Mouse (Mus musculus): Measurements from ENCODE around the gene A930033H14Rik. TPM values are rescaled to one million over a fixed set of nuclear protein-coding genes. Genes with fewer than 3 reads are reported as not detected.
A peak's percentile ranks its signal among the peaks of the same experiment; 100 is the strongest.

A930033H14Rik gene
- polyA plus RNA-seq, 1 experiment, result 1.2 TPM

DNA sequence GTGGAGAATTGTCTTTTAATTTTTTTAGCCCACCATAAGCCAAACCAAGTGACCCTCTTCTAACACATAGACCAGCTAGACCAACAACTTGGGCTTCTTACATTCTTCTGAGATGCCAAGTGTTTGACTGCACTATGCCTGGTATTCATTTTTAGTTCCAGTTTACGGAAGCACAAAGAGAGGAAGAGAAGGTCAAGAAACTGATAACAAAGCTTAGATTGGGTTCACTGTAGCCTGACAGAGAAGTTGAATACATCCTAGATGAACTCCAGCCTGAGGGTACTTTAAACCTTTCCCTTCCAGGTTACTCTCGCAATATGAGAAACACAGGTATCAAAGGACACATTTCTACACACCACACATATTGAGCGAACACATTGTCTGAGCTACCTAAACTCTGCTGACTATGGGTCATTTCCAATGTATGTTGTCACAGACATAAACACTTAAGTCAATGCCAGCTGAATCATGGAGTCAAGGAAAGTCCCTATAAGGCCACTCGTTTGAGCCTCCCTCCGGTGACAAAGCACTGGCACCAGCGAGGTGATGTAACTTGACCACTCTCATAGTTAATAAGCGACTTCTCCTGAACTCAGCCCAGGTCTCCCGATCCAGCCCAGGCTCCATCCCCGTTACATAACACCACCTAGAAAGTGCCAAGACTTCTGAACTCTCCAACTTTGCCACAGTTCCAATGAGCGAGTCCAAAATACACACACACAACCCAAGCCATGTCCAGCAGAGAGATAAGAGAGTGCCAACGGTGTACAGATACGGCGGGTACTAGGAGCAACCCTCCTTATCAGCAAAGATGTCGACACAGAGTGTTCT lies 5.8 kb upstream of the A930033H14Rik start:
- peaks cover 79% of the 10 kb centered on the region for H3K4me1 ChIP-seq
- H3K36me3 ChIP-seq (replicated peaks; ENCODE audit: low read length), result peaks cover 45% of the 10 kb centered on the region
- no peaks in the 10 kb centered on the region for H3K9me3 ChIP-seq
- H3K4me3 ChIP-seq (replicated peaks), result peak overlapping the region; percentile 80
- TF ChIP-seq GATA1 (IDR thresholded peaks at IDR 0.05; ENCODE audit: borderline replicate concordance, low read length) (no peak), FLI1 (IDR thresholded peaks at IDR 0.05; ENCODE audit: low read length) (no peak)
- H3K27me3 ChIP-seq (replicated peaks), result peaks cover 3% of the 10 kb centered on the region

- H3K4me3 ChIP-seq (replicated peaks), result no peak overlapping the region
- TF ChIP-seq FLI1 (IDR thresholded peaks at IDR 0.05; ENCODE audit: low read length) (no peak), GATA1 (IDR thresholded peaks at IDR 0.05; ENCODE audit: borderline replicate concordance, low read length) (no peak)
- H3K27me3 ChIP-seq (replicated peaks), result peaks cover 9% of the 10 kb centered on the region
- H3K9me3 ChIP-seq, result no peaks in the 10 kb centered on the region
- H3K36me3 ChIP-seq (replicated peaks; ENCODE audit: low read length), result peaks cover 37% of the 10 kb centered on the region
- peaks cover 70% of the 10 kb centered on the region for H3K4me1 ChIP-seq
These were observed 4.3 kb upstream of the A930033H14Rik start for GRCm38 (mm10) chr10:69217127-69217690.

DNA sequence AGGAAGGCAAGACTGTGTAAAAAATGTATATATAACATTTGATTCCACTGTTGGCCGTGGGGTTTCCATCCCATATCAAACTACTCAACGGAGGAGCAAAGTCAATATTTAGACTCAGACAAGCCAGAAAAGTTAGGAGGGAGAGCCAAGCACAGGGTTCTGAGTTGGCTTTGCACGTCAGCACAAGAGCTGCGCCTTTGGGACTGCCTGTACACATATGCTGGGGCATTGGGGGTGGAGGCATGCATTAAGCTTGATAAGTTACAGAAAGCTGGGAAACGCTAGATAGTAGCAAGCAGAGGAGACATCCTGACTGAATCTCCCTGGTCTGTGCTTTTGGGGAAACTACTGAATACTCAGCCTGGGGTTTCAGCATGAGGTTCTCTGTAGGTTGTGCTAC lies 1.1 kb upstream of the A930033H14Rik start:
- H3K4me1 ChIP-seq, result peaks cover 55% of the 10 kb centered on the region
- no peaks in the 10 kb centered on the region for H3K9me3 ChIP-seq
- H3K4me3 ChIP-seq (replicated peaks), result peak overlapping the region; percentile 99
- peaks cover 39% of the 10 kb centered on the region for H3K36me3 ChIP-seq (replicated peaks; ENCODE audit: low read length)
- no peak for TF ChIP-seq FLI1 (IDR thresholded peaks at IDR 0.05; ENCODE audit: low read length)
- TF ChIP-seq GATA1 (IDR thresholded peaks at IDR 0.05; ENCODE audit: borderline replicate concordance, low read length), result no peak
- peaks cover 9% of the 10 kb centered on the region for H3K27me3 ChIP-seq (replicated peaks)

- peaks cover 39% of the 10 kb centered on the region for H3K36me3 ChIP-seq (replicated peaks; ENCODE audit: low read length)
- H3K4me3 ChIP-seq (replicated peaks), result peak overlapping the region; percentile 99
- H3K27me3 ChIP-seq (replicated peaks), result peaks cover 9% of the 10 kb centered on the region
- no peaks in the 10 kb centered on the region; the same call in 1 of the 2 replicates for H3K9me3 ChIP-seq
- H3K4me1 ChIP-seq, result peaks cover 50% of the 10 kb centered on the region
- no peak for TF ChIP-seq FLI1 (IDR thresholded peaks at IDR 0.05; ENCODE audit: low read length)
- TF ChIP-seq GATA1 (IDR thresholded peaks at IDR 0.05; ENCODE audit: borderline replicate concordance, low read length), result no peak
These were observed 566 bp upstream of the A930033H14Rik start for GRCm38 (mm10) chr10:69213451-69213877.

GRCm38 (mm10) chr10:69211976-69212375 lies 922 bp downstream of the A930033H14Rik start:
- Histone ChIP-seq H3K9me3 (no peaks in the 10 kb centered on the region; the same call in 1 of the 2 replicates), H3K4me1 (peaks cover 43% of the 10 kb centered on the region), H3K36me3 (replicated peaks; ENCODE audit: low read length) (peaks cover 34% of the 10 kb centered on the region), H3K27me3 (replicated peaks) (peaks cover 11% of the 10 kb centered on the region), H3K4me3 (replicated peaks) (peak overlapping the region; percentile 99)
- TF ChIP-seq FLI1 (IDR thresholded peaks at IDR 0.05; ENCODE audit: low read length) (no peak), GATA1 (IDR thresholded peaks at IDR 0.05; ENCODE audit: borderline replicate concordance, low read length) (no peak)

DNA sequence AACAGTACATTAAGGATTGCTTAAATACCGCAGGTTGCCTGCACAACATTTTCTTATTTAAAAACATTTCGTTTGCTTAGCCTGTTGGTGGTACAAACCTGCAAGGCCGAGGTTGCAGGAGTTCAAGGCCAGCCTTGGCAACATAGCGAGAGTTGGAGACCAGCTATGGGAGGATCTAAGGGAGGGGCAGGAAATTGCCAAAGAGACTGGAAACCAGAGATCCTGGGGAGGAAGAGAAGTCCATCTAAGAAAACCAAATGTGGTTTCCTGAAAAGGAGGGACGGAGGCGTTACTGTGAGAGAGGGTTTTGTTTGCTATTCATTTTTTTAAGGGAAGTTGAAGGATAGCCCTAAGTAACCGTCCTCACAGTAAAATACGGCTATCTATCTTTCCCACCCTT lies 1.3 kb downstream of the A930033H14Rik start:
- Histone ChIP-seq H3K4me1 (peaks cover 42% of the 10 kb centered on the region), H3K36me3 (replicated peaks; ENCODE audit: low read length) (peaks cover 30% of the 10 kb centered on the region), H3K4me3 (replicated peaks) (peak overlapping the region; percentile 99), H3K27me3 (replicated peaks) (peaks cover 11% of the 10 kb centered on the region), H3K9me3 (no peaks in the 10 kb centered on the region; the same call in 1 of the 2 replicates)
- TF ChIP-seq FLI1 (IDR thresholded peaks at IDR 0.05; ENCODE audit: low read length) (no peak), GATA1 (IDR thresholded peaks at IDR 0.05; ENCODE audit: borderline replicate concordance, low read length) (no peak)

DNA sequence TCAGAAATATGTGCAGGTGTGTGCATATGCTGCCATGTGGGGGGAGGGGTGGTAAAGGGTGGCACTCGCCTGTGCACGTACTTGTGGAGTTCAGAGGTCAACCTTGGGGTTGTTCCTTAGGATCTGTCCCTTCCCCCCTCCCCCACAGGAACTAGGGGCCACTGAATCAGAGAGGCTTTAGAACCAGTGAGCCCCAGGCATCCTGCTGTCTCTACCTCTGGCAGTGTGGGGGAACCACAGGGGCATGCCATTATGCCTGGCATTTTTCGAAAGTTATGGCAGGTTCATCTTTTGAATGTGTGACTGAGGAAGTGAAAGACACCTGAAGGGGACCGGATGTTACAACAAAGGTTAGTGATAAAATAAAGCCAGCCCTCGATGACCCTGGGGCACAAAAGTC lies 2.2 kb downstream of the A930033H14Rik start:
- Histone ChIP-seq H3K4me1 (peaks cover 39% of the 10 kb centered on the region), H3K4me3 (replicated peaks) (no peak overlapping the region), H3K36me3 (replicated peaks; ENCODE audit: low read length) (peaks cover 21% of the 10 kb centered on the region), H3K27me3 (replicated peaks) (peaks cover 11% of the 10 kb centered on the region), H3K9me3 (no peaks in the 10 kb centered on the region; the same call in 1 of the 2 replicates)
- no peak for TF ChIP-seq FLI1 (IDR thresholded peaks at IDR 0.05; ENCODE audit: low read length)
- no peak for TF ChIP-seq GATA1 (IDR thresholded peaks at IDR 0.05; ENCODE audit: borderline replicate concordance, low read length)

DNA sequence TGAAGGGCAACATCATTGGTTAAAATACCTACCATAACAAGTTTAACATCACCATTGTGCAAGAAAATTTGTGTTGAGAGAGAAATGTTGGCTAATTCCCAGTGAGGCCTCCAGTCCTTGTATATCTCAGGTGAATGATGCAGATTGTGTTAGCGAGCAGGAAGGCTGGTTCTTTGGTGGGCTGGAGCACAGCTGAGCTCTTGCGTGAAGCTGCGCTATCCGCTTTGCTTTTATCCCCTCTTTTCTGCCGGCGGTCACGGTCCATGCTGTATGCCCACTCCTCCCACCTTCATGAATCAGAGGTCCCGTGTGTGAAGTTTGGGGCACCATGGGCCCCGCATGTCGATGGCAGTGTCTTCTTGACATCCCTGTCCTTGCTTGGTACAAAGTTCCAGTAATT lies 2.9 kb downstream of the A930033H14Rik start:
- Histone ChIP-seq H3K4me1 (peaks cover 45% of the 10 kb centered on the region), H3K4me3 (replicated peaks) (no peak overlapping the region), H3K27me3 (replicated peaks) (peaks cover 11% of the 10 kb centered on the region), H3K9me3 (no peaks in the 10 kb centered on the region; the same call in 1 of the 2 replicates), H3K36me3 (replicated peaks; ENCODE audit: low read length) (peaks cover 15% of the 10 kb centered on the region)
- TF ChIP-seq FLI1 (IDR thresholded peaks at IDR 0.05; ENCODE audit: low read length) (no peak), GATA1 (IDR thresholded peaks at IDR 0.05; ENCODE audit: borderline replicate concordance, low read length) (no peak)

- Histone ChIP-seq H3K9me3 (no peaks in the 10 kb centered on the region; the same call in 1 of the 2 replicates), H3K36me3 (replicated peaks; ENCODE audit: low read length) (peaks cover 14% of the 10 kb centered on the region), H3K4me3 (replicated peaks) (no peak overlapping the region), H3K27me3 (replicated peaks) (peaks cover 8% of the 10 kb centered on the region), H3K4me1 (peaks cover 40% of the 10 kb centered on the region)
- TF ChIP-seq FLI1 (IDR thresholded peaks at IDR 0.05; ENCODE audit: low read length) (no peak), GATA1 (IDR thresholded peaks at IDR 0.05; ENCODE audit: borderline replicate concordance, low read length) (no peak)
These were observed 4.2 kb downstream of the A930033H14Rik start for GRCm38 (mm10) chr10:69208705-69209104.
